In the genomic region with DNA sequence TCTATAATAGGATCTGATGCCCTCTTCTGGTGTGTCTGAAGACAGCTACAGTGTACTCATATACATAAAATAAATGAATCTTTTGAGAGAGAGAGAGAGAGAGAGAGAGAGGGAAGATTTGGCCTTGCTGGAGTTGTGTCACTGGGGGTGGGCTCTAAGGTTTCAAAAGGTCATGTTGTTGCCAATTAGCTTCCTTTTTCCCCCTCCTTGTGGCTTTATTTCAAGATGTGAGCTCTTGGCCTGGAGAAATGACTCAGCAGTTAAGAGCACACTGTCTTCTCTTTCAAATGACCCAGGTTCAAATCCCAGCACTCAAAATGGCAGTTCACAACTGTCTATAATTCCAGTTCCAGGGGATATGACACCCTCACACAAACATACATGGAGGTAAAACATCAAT, we compare ENCODE assay signal across 23 mouse cellular contexts.
"Had no signal": no experiment of that assay in that cellular context is flagged by ENCODE, and none has a peak within 500 bp of the region (broad histone marks: within the 10 kb centered on the region; RNA-seq: fewer than 3 reads in every experiment).

No protein-coding gene starts in this region.

- ATAC-seq: liver, postnatal 0 days; lung, postnatal 0 days; midbrain, embryonic 13.5 days; midbrain, embryonic 16.5 days had no signal

- H3K9ac ChIP-seq: liver, embryonic 15.5 days; liver, postnatal 0 days; lung, embryonic 15.5 days; midbrain, embryonic 13.5 days; neural tube, embryonic 13.5 days; neural tube, embryonic 15.5 days had no signal

- H3K27ac ChIP-seq: liver, embryonic 15.5 days; lung, embryonic 15.5 days; macrophage; midbrain, embryonic 13.5 days; neural tube, embryonic 13.5 days; neural tube, embryonic 15.5 days had no signal

- DNase-seq: liver, postnatal 0 days; lung, adult 2 months; lung, postnatal 14 days; lung, postnatal 36 days; retina, postnatal 1 day; right cerebral cortex, adult 18-20 months; right cerebral cortex, postnatal 25 days; right cerebral cortex, postnatal 4 days; spleen, adult 18-20 months; thymus, adult 18-20 months; thymus, postnatal 14 days; thymus, postnatal 36 days had no signal

- H3K36me3 ChIP-seq: liver, embryonic 15.5 days; lung, embryonic 15.5 days; midbrain, embryonic 13.5 days; neural tube, embryonic 13.5 days; neural tube, embryonic 15.5 days had no signal

- H3K9me3 ChIP-seq: liver, embryonic 15.5 days; lung, embryonic 15.5 days; megakaryocyte, embryonic 14.5 days; midbrain, embryonic 13.5 days; neural tube, embryonic 13.5 days; neural tube, embryonic 15.5 days had no signal

- H3K4me2 ChIP-seq: liver, embryonic 15.5 days; lung, embryonic 15.5 days; midbrain, embryonic 11.5 days; midbrain, embryonic 13.5 days; neural tube, embryonic 13.5 days; neural tube, embryonic 15.5 days had no signal

- H3K4me3 ChIP-seq: liver, embryonic 15.5 days; lung, embryonic 15.5 days; midbrain, embryonic 13.5 days; myocyte; neural tube, embryonic 13.5 days; neural tube, embryonic 15.5 days had no signal

- H3K27me3 ChIP-seq: lung, embryonic 15.5 days; neural tube, embryonic 15.5 days had no signal

- H3K4me1 ChIP-seq: liver, embryonic 15.5 days; midbrain, embryonic 13.5 days; neural tube, embryonic 13.5 days; neural tube, embryonic 15.5 days had no signal
